31 mouse cellular contexts compared by ENCODE assay signal in genomic region chr6:117885943-117886342, GRCm38 (mm10). TPM values are rescaled to one million over a fixed set of nuclear protein-coding genes. Genes with fewer than 3 reads are reported as not detected.
"Had no signal": no experiment of that assay in that cellular context is flagged by ENCODE, and none has a peak within 500 bp of the region (broad histone marks: within the 10 kb centered on the region; RNA-seq: fewer than 3 reads in every experiment).

No protein-coding gene starts in this region.

- H3K36me3 ChIP-seq: heart, embryonic 10.5 days; heart, embryonic 12.5 days; hindbrain, embryonic 10.5 days; hindbrain, embryonic 12.5 days; intestine, embryonic 15.5 days; limb, embryonic 10.5 days; limb, embryonic 12.5 days had no signal

- H3K4me2 ChIP-seq: heart, embryonic 12.5 days; hindbrain, embryonic 12.5 days; hindbrain, embryonic 14.5 days; intestine, embryonic 15.5 days; limb, embryonic 12.5 days had no signal

- H3K27me3 ChIP-seq: heart, embryonic 12.5 days; hindbrain, embryonic 12.5 days; intestine, embryonic 15.5 days; limb, embryonic 12.5 days had no signal

- DNase-seq: gastrocnemius, adult 2 months; gastrocnemius, postnatal 10 days; gastrocnemius, postnatal 25 days; heart, adult 18-20 months; heart, postnatal 10 days; heart, postnatal 4 days; kidney, adult 18-20 months; kidney, adult 8-10 months; kidney, postnatal 10 days; kidney, postnatal 4 days had no signal

- ATAC-seq: hindbrain, embryonic 16.5 days; inflammation-experienced regulatory T-cells, adult 6 months; intestine, embryonic 15.5 days; intestine, postnatal 0 days had no signal

- H3K4me1 ChIP-seq: intestine, embryonic 15.5 days; limb, embryonic 12.5 days had no signal

- H3K9me3 ChIP-seq: heart, embryonic 10.5 days; heart, embryonic 12.5 days; hindbrain, embryonic 10.5 days; hindbrain, embryonic 12.5 days; intestine, embryonic 15.5 days; limb, embryonic 10.5 days; limb, embryonic 12.5 days had no signal

- H3K9ac ChIP-seq: heart, embryonic 12.5 days; hindbrain, embryonic 12.5 days; hindbrain, embryonic 14.5 days; intestine, embryonic 15.5 days; limb, embryonic 12.5 days had no signal

- H3K27ac ChIP-seq: gastrocnemius, adult 2 months; heart, embryonic 10.5 days; hindbrain, embryonic 10.5 days; hindbrain, embryonic 12.5 days; hindbrain, embryonic 14.5 days; intestine, embryonic 15.5 days; layer of hippocampus, adult 2 months; left cerebral cortex, adult 2 months; limb, embryonic 10.5 days; limb, embryonic 12.5 days had no signal

- H3K4me3 ChIP-seq: gastrocnemius, adult 2 months; heart, embryonic 10.5 days; heart, embryonic 12.5 days; hindbrain, embryonic 10.5 days; hindbrain, embryonic 12.5 days; intestine, embryonic 15.5 days; layer of hippocampus, adult 2 months; left cerebral cortex, adult 2 months; limb, embryonic 10.5 days; limb, embryonic 12.5 days had no signal

RNA-seq across cellular contexts. Expression of gene Fxyd4, which starts 51.5 kb away (rescaled TPM):
- total RNA-seq: gastrocnemius, adult 2 months; gastrocnemius, postnatal 10 days; gastrocnemius, postnatal 25 days; gastrocnemius, postnatal 4 days; granulocyte monocyte progenitor cell, adult 5-6 weeks; heart, adult 18-20 months; heart, adult 8-10 months; heart, postnatal 10 days; heart, postnatal 25 days; heart, postnatal 4 days; layer of hippocampus, adult 2 months; layer of hippocampus, postnatal 10 days; layer of hippocampus, postnatal 25 days; left cerebral cortex, adult 2 months; left cerebral cortex, postnatal 14 days; left cerebral cortex, postnatal 36 days had no signal
